Comparison of ENCODE assay signal across 10 mouse cellular contexts in the genomic region with DNA sequence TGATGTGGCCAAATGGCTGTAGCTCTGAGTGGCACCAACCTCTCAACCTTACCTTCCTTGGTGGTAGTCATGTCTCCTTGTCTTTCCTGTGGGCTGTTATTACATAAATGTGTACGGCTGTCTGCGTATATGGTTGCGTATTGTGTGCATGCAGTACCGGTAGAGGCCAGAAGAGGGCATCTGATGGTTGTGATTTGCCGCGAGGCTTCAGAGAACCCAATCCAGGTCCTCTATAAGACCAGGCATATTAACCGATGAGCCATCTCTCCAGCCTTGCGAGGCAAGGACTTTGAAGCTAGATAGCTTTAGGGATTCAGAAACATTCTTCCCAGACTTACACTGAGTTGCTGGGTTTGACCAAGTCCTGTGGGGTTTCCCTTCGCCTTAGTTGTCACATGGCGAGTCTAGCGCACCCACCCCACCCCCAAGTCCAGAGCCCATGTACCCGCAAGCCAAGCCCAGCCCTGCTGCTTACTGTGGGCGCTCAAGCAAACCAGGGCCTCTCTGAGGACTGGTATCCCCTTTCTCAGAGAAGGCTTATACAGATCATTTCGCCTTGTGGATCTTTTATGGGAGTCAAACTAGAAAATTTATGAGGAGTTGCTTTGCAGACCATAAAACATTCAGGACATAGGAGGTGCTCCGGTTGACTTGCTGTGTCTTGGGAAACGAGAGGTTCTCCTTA.
A peak's percentile ranks its signal among the peaks of the same experiment; 100 is the strongest.
DNase-seq lines count a peak whose midpoint lies in the region; ATAC-seq lines count a peak whose summit lies in the region.
"Had no signal": no experiment of that assay in that cellular context is flagged by ENCODE, and none has a peak within 500 bp of the region (broad histone marks: within the 10 kb centered on the region; RNA-seq: fewer than 3 reads in every experiment).

No protein-coding gene starts in this region.

- no peak overlapping the region for H3K4me2 ChIP-seq in heart, embryonic 12.5 days
- H3K4me2 ChIP-seq in embryonic facial prominence, embryonic 13.5 days: no peak overlapping the region
- H3K4me2 ChIP-seq in limb, embryonic 13.5 days (replicated peaks): no peak overlapping the region
- H3K4me2 ChIP-seq: forebrain, embryonic 13.5 days had no signal

- H3K4me3 ChIP-seq in heart, embryonic 12.5 days: no peak overlapping the region
- no peak overlapping the region for H3K4me3 ChIP-seq in embryonic facial prominence, embryonic 13.5 days
- no peak overlapping the region for H3K4me3 ChIP-seq in limb, embryonic 13.5 days
- H3K4me3 ChIP-seq: forebrain, embryonic 13.5 days had no signal

- 81% methylated on average over 16 of the region's 16 CpGs for whole genome bisulfite sequencing in heart, embryonic 12.5 days
- 82% methylated on average over 16 of the region's 16 CpGs for WGBS in embryonic facial prominence, embryonic 13.5 days
- WGBS in limb, embryonic 13.5 days: 65% methylated on average over 16 of the region's 16 CpGs

- peak; percentile 23 for DNase-seq in heart, postnatal 4 days
- DNase-seq in CD4-positive helper T cell, adult 2 months (ENCODE audit: low read depth, low spot score): peak; percentile 12
- no peak for DNase-seq in spleen, postnatal 36 days (ENCODE audit: low spot score in 2 of 2)
- no peak for DNase-seq in cerebellum, adult 11-12 months
- DNase-seq in heart, adult 18-20 months: no peak
- DNase-seq: right cerebral cortex, postnatal 25 days had no signal

- H3K9me3 ChIP-seq in heart, embryonic 12.5 days (replicated peaks): 0 out of 2 replicates have a peak, but pooled peaks cover 13% of the 10 kb centered on the region
- H3K9me3 ChIP-seq in embryonic facial prominence, embryonic 13.5 days: 0 out of 2 replicates have a peak, but pooled peaks cover 3% of the 10 kb centered on the region
- H3K9me3 ChIP-seq in limb, embryonic 13.5 days: peaks cover 5% of the 10 kb centered on the region; the same call in 1 of the 2 replicates
- H3K9me3 ChIP-seq: forebrain, embryonic 13.5 days had no signal

- peaks cover 7% of the 10 kb centered on the region; the same call in 1 of the 2 replicates for H3K4me1 ChIP-seq in heart, embryonic 12.5 days (replicated peaks)
- H3K4me1 ChIP-seq in embryonic facial prominence, embryonic 13.5 days: peaks cover 24% of the 10 kb centered on the region
- H3K4me1 ChIP-seq in limb, embryonic 13.5 days: peaks cover 38% of the 10 kb centered on the region

- 0 out of 2 replicates have a peak, but pooled peaks cover 2% of the 10 kb centered on the region for H3K27me3 ChIP-seq in heart, embryonic 12.5 days (replicated peaks)
- H3K27me3 ChIP-seq in embryonic facial prominence, embryonic 13.5 days: no peaks in the 10 kb centered on the region
- 0 out of 2 replicates have a peak, but pooled peaks cover 3% of the 10 kb centered on the region for H3K27me3 ChIP-seq in limb, embryonic 13.5 days
- H3K27me3 ChIP-seq: forebrain, embryonic 13.5 days had no signal

- no peak for ATAC-seq in heart, embryonic 12.5 days (ENCODE audit: insufficient number of reproducible peaks, low FRiP score)
- ATAC-seq in embryonic facial prominence, embryonic 13.5 days (ENCODE audit: insufficient number of reproducible peaks, insufficient read depth, low FRiP score, low TSS enrichment, low read depth): no peak
- ATAC-seq in limb, embryonic 13.5 days (ENCODE audit: low FRiP score, low read depth): peak; percentile 59; the same call in 1 of the 2 replicates

- no peak overlapping the region for H3K27ac ChIP-seq in heart, embryonic 12.5 days (ENCODE audit: poor library complexity, severe bottlenecking)
- peak overlapping the region; percentile 7; the same call in 1 of the 2 replicates for H3K27ac ChIP-seq in embryonic facial prominence, embryonic 13.5 days
- H3K27ac ChIP-seq in limb, embryonic 13.5 days: peak overlapping the region; percentile 52; the same call in 1 of the 2 replicates
- H3K27ac ChIP-seq: forebrain, embryonic 13.5 days had no signal

- H3K9ac ChIP-seq in heart, embryonic 12.5 days: no peak overlapping the region
- no peak overlapping the region for H3K9ac ChIP-seq in embryonic facial prominence, embryonic 13.5 days
- H3K9ac ChIP-seq in limb, embryonic 13.5 days: no peak overlapping the region
- H3K9ac ChIP-seq: forebrain, embryonic 13.5 days had no signal

- H3K36me3 ChIP-seq in heart, embryonic 12.5 days: no peaks in the 10 kb centered on the region
- no peaks in the 10 kb centered on the region for H3K36me3 ChIP-seq in embryonic facial prominence, embryonic 13.5 days
- H3K36me3 ChIP-seq in limb, embryonic 13.5 days: no peaks in the 10 kb centered on the region

Comparison
In these comparisons a context has a peak if more than half of its experiments do, and no peak if none do; other contexts are left out.
1. DNase-seq: peak in heart, postnatal 4 days (single experiment) and CD4-positive helper T cell, adult 2 months (single experiment); none in spleen, postnatal 36 days (0 of 2), cerebellum, adult 11-12 months (single experiment) and heart, adult 18-20 months (0 of 2).